Mouse (Mus musculus): Measurements from ENCODE around the gene Cel. TPM values are rescaled to one million over a fixed set of nuclear protein-coding genes. Genes with fewer than 3 reads are reported as not detected.

Cel gene
- polyA plus RNA-seq, 1 experiment from 2014 or later, result not detected

DNA sequence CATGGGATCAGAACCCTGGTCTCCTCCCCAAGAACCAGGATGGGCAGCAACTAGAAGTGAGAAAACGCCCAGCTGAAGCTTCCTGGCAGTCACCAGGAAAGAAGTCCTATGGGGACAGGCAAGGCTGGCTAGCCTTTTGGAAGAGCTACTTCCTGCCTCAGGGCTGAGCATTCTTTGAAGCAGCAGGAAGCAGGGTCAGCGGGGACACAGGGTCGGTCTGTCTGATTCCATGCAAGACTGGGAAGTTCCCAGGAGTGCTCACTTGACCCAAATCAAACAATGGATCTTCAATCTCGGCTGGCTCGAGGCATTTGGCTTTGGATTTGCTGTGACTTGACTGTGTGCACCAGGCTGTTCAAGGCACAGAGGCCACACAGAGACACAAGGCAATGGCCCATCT is 3.3 kb upstream of the Cel start:
- no peak overlapping the region for H3K4me3 ChIP-seq (replicated peaks; ENCODE audit: low read length)
- DNase-seq (ENCODE audit: low spot score) (no peak), ATAC-seq (ENCODE audit: low FRiP score) (no peak)
- peak overlapping the region; percentile 38; the same call in 1 of the 2 replicates for H3K27ac ChIP-seq
- H3K36me3 ChIP-seq (replicated peaks; ENCODE audit: control insufficient read depth, insufficient read depth), result peaks cover 65% of the 10 kb centered on the region
- H3K4me2 ChIP-seq (replicated peaks), result no peak overlapping the region
- 65% methylated on average over 5 of the region's 5 CpGs for WGBS
- H3K9me3 ChIP-seq (ENCODE audit: control insufficient read depth, low read length), result no peaks in the 10 kb centered on the region
- H3K27me3 ChIP-seq (ENCODE audit: control insufficient read depth, insufficient read depth, low read length), result no peaks in the 10 kb centered on the region
- no peak overlapping the region for H3K9ac ChIP-seq
- H3K4me1 ChIP-seq (replicated peaks; ENCODE audit: control insufficient read depth, insufficient read depth, low read length), result no peaks in the 10 kb centered on the region

- 89% methylated on average over 4 of the region's 4 CpGs for WGBS
- no peak overlapping the region for H3K9ac ChIP-seq
These were observed 1.2 kb upstream of the Cel start for GRCm38 (mm10) chr2:28564380-28564779.

GRCm38 (mm10) chr2:28563830-28564229 is 627 bp upstream of the Cel start:
- DNase-seq (ENCODE audit: low spot score) (no peak), ATAC-seq (ENCODE audit: low FRiP score) (no peak)
- Histone ChIP-seq H3K4me3 (replicated peaks; ENCODE audit: low read length) (no peak overlapping the region), H3K4me1 (replicated peaks; ENCODE audit: control insufficient read depth, insufficient read depth, low read length) (no peaks in the 10 kb centered on the region), H3K27ac (no peak overlapping the region), H3K9ac (no peak overlapping the region), H3K9me3 (ENCODE audit: control insufficient read depth, low read length) (no peaks in the 10 kb centered on the region), H3K27me3 (ENCODE audit: control insufficient read depth, insufficient read depth, low read length) (no peaks in the 10 kb centered on the region), H3K4me2 (replicated peaks) (no peak overlapping the region), H3K36me3 (replicated peaks; ENCODE audit: control insufficient read depth, insufficient read depth) (peaks cover 39% of the 10 kb centered on the region)

More at GRCm38 (mm10) chr2:28564380-28564779, 1.2 kb upstream of the Cel start:
- no peak overlapping the region for H3K4me3 ChIP-seq (replicated peaks; ENCODE audit: low read length)
- H3K36me3 ChIP-seq (replicated peaks; ENCODE audit: control insufficient read depth, insufficient read depth), result peaks cover 44% of the 10 kb centered on the region
- no peaks in the 10 kb centered on the region for H3K4me1 ChIP-seq (replicated peaks; ENCODE audit: control insufficient read depth, insufficient read depth, low read length)
- ATAC-seq (ENCODE audit: low FRiP score) (no peak), DNase-seq (ENCODE audit: low spot score) (no peak)
- no peak overlapping the region for H3K4me2 ChIP-seq (replicated peaks)
- H3K27me3 ChIP-seq (ENCODE audit: control insufficient read depth, insufficient read depth, low read length), result no peaks in the 10 kb centered on the region
- H3K27ac ChIP-seq, result no peak overlapping the region
- no peaks in the 10 kb centered on the region for H3K9me3 ChIP-seq (ENCODE audit: control insufficient read depth, low read length)

- ATAC-seq (ENCODE audit: low FRiP score) (no peak), DNase-seq (ENCODE audit: low spot score) (no peak)
- 82% methylated on average over 5 of the region's 5 CpGs for WGBS
- Histone ChIP-seq H3K4me2 (replicated peaks) (no peak overlapping the region), H3K36me3 (replicated peaks; ENCODE audit: control insufficient read depth, insufficient read depth) (peaks cover 29% of the 10 kb centered on the region), H3K27ac (no peak overlapping the region), H3K9me3 (ENCODE audit: control insufficient read depth, low read length) (no peaks in the 10 kb centered on the region), H3K9ac (no peak overlapping the region), H3K27me3 (ENCODE audit: control insufficient read depth, insufficient read depth, low read length) (no peaks in the 10 kb centered on the region), H3K4me3 (replicated peaks; ENCODE audit: low read length) (no peak overlapping the region), H3K4me1 (replicated peaks; ENCODE audit: control insufficient read depth, insufficient read depth, low read length) (no peaks in the 10 kb centered on the region)
These were observed 5.8 kb downstream of the Cel start for GRCm38 (mm10) chr2:28557452-28557851.

- no peaks in the 10 kb centered on the region for H3K4me1 ChIP-seq (replicated peaks; ENCODE audit: control insufficient read depth, insufficient read depth, low read length)
- H3K27ac ChIP-seq, result no peak overlapping the region
- ATAC-seq (ENCODE audit: low FRiP score), result no peak
- H3K4me3 ChIP-seq (replicated peaks; ENCODE audit: low read length), result no peak overlapping the region
- H3K9ac ChIP-seq, result no peak overlapping the region
- H3K9me3 ChIP-seq (ENCODE audit: control insufficient read depth, low read length), result no peaks in the 10 kb centered on the region
- no peaks in the 10 kb centered on the region for H3K27me3 ChIP-seq (ENCODE audit: control insufficient read depth, insufficient read depth, low read length)
- no peak overlapping the region for H3K4me2 ChIP-seq (replicated peaks)
- WGBS, result 93% methylated on average over 5 of the region's 5 CpGs
- DNase-seq (ENCODE audit: low spot score), result no peak
- peaks cover 78% of the 10 kb centered on the region for H3K36me3 ChIP-seq (replicated peaks; ENCODE audit: control insufficient read depth, insufficient read depth)
These were observed 10.9 kb downstream of the Cel start for GRCm38 (mm10) chr2:28552301-28552700.

DNA sequence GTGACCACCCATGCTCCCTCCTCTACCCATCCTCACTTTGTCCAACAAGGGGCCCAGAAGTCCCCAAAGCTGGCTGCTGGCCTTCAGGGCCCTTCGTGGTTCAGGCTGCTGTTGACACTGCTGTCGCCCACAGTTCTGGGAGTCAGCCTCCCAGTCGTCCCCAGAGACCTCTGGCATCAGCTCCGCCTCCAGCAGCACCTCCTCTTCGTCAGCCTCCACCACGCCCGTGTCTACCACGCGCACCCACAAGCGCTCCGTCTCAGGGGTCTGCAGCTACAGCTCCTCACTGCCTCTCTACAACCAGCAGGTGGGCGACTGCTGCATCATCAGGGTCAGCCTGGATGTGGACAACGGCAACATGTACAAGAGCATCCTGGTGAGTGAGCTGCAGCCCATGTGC is 14.0 kb downstream of the Cel start:
- no peaks in the 10 kb centered on the region for H3K4me1 ChIP-seq (replicated peaks; ENCODE audit: control insufficient read depth, insufficient read depth, low read length)

GRCm38 (mm10) chr2:28547237-28548172 is 15.7 kb downstream of the Cel start:
- Histone ChIP-seq H3K9ac (no peak overlapping the region), H3K27ac (no peak overlapping the region), H3K9me3 (ENCODE audit: control insufficient read depth, low read length) (no peaks in the 10 kb centered on the region), H3K4me1 (replicated peaks; ENCODE audit: control insufficient read depth, insufficient read depth, low read length) (no peaks in the 10 kb centered on the region), H3K27me3 (ENCODE audit: control insufficient read depth, insufficient read depth, low read length) (no peaks in the 10 kb centered on the region), H3K4me2 (replicated peaks) (no peak overlapping the region), H3K36me3 (replicated peaks; ENCODE audit: control insufficient read depth, insufficient read depth) (peaks cover 98% of the 10 kb centered on the region), H3K4me3 (replicated peaks; ENCODE audit: low read length) (no peak overlapping the region)
- DNase-seq (ENCODE audit: low spot score), result peak; percentile 89
- peak; percentile 24; the same call in 1 of the 2 replicates for ATAC-seq (ENCODE audit: low FRiP score)
- 54% methylated on average over 11 of the region's 11 CpGs for WGBS

More for the DNA sequence above, 14.0 kb downstream of the Cel start:
- DNase-seq (ENCODE audit: low spot score) (no peak), ATAC-seq (ENCODE audit: low FRiP score) (no peak)
- H3K27ac ChIP-seq, result no peak overlapping the region
- no peaks in the 10 kb centered on the region for H3K27me3 ChIP-seq (ENCODE audit: control insufficient read depth, insufficient read depth, low read length)
- H3K4me2 ChIP-seq (replicated peaks), result no peak overlapping the region
- peaks cover 98% of the 10 kb centered on the region for H3K36me3 ChIP-seq (replicated peaks; ENCODE audit: control insufficient read depth, insufficient read depth)
- 90% methylated on average over 13 of the region's 13 CpGs for WGBS
- no peaks in the 10 kb centered on the region for H3K9me3 ChIP-seq (ENCODE audit: control insufficient read depth, low read length)
- H3K4me3 ChIP-seq (replicated peaks; ENCODE audit: low read length), result no peak overlapping the region
- H3K9ac ChIP-seq, result no peak overlapping the region

- Histone ChIP-seq H3K36me3 (replicated peaks; ENCODE audit: control insufficient read depth, insufficient read depth) (peaks cover 98% of the 10 kb centered on the region), H3K27me3 (ENCODE audit: control insufficient read depth, insufficient read depth, low read length) (no peaks in the 10 kb centered on the region), H3K4me2 (replicated peaks) (no peak overlapping the region), H3K9ac (no peak overlapping the region), H3K4me1 (replicated peaks; ENCODE audit: control insufficient read depth, insufficient read depth, low read length) (no peaks in the 10 kb centered on the region), H3K9me3 (ENCODE audit: control insufficient read depth, low read length) (no peaks in the 10 kb centered on the region), H3K4me3 (replicated peaks; ENCODE audit: low read length) (no peak overlapping the region), H3K27ac (no peak overlapping the region)
- ATAC-seq (ENCODE audit: low FRiP score) (no peak), DNase-seq (ENCODE audit: low spot score) (no peak)
- 73% methylated on average over 6 of the region's 6 CpGs for WGBS
These were observed 16.6 kb downstream of the Cel start for GRCm38 (mm10) chr2:28546560-28546959.

- Histone ChIP-seq H3K9me3 (ENCODE audit: control insufficient read depth, low read length) (no peaks in the 10 kb centered on the region), H3K27ac (peak overlapping the region; percentile 38; the same call in 1 of the 2 replicates), H3K4me2 (replicated peaks) (no peak overlapping the region), H3K36me3 (replicated peaks; ENCODE audit: control insufficient read depth, insufficient read depth) (peaks cover 98% of the 10 kb centered on the region), H3K4me3 (replicated peaks; ENCODE audit: low read length) (no peak overlapping the region), H3K4me1 (replicated peaks; ENCODE audit: control insufficient read depth, insufficient read depth, low read length) (no peaks in the 10 kb centered on the region), H3K27me3 (ENCODE audit: control insufficient read depth, insufficient read depth, low read length) (no peaks in the 10 kb centered on the region), H3K9ac (no peak overlapping the region)
- no peak for ATAC-seq (ENCODE audit: low FRiP score)
- no peak for DNase-seq (ENCODE audit: low spot score)
These were observed 17.2 kb downstream of the Cel start for GRCm38 (mm10) chr2:28545976-28546375.
